ENCODE assay signal across 15 mouse cellular contexts in genomic region chr4:120066841-120067591, GRCm38 (mm10). TPM values are rescaled to one million over a fixed set of nuclear protein-coding genes. Genes with fewer than 3 reads are reported as not detected.
A peak's percentile ranks its signal among the peaks of the same experiment; 100 is the strongest.
DNase-seq lines count a peak whose midpoint lies in the region; ATAC-seq and TF ChIP-seq lines count a peak whose summit lies in the region.
"Had no signal": no experiment of that assay in that cellular context is flagged by ENCODE, and none has a peak within 500 bp of the region (broad histone marks: within the 10 kb centered on the region; RNA-seq: fewer than 3 reads in every experiment).

No protein-coding gene starts in this region.

- no peaks in the 10 kb centered on the region for H3K9me3 ChIP-seq in midbrain, postnatal 0 days (ENCODE audit: low read length)
- no peaks in the 10 kb centered on the region for H3K9me3 ChIP-seq in midbrain, embryonic 15.5 days
- H3K9me3 ChIP-seq in hindbrain, embryonic 13.5 days = no peaks in the 10 kb centered on the region
- H3K9me3 ChIP-seq: heart, embryonic 15.5 days; liver, embryonic 13.5 days had no signal

- no peak for TF ChIP-seq CTCF in midbrain, postnatal 0 days (IDR thresholded peaks at IDR 0.05)

- H3K9ac ChIP-seq in midbrain, postnatal 0 days (replicated peaks; ENCODE audit: low read length, poor library complexity, severe bottlenecking) = no peak overlapping the region
- no peak overlapping the region for H3K9ac ChIP-seq in midbrain, embryonic 15.5 days
- H3K9ac ChIP-seq in hindbrain, embryonic 13.5 days = no peak overlapping the region
- H3K9ac ChIP-seq: heart, embryonic 15.5 days; liver, embryonic 13.5 days had no signal

- ATAC-seq in midbrain, postnatal 0 days (ENCODE audit: low FRiP score) = no peak
- no peak for ATAC-seq in midbrain, embryonic 15.5 days (replicated peaks)
- peak; percentile 52; the same call in 1 of the 2 replicates for ATAC-seq in hindbrain, embryonic 13.5 days (ENCODE audit: low FRiP score)

- H3K36me3 ChIP-seq in midbrain, postnatal 0 days (ENCODE audit: insufficient read depth, low read length) = no peaks in the 10 kb centered on the region
- no peaks in the 10 kb centered on the region for H3K36me3 ChIP-seq in midbrain, embryonic 15.5 days (replicated peaks)
- H3K36me3 ChIP-seq in hindbrain, embryonic 13.5 days = no peaks in the 10 kb centered on the region
- H3K36me3 ChIP-seq: heart, embryonic 15.5 days; liver, embryonic 13.5 days had no signal

- H3K4me3 ChIP-seq in midbrain, postnatal 0 days (ENCODE audit: low read depth, low read length) = no peak overlapping the region
- no peak overlapping the region for H3K4me3 ChIP-seq in midbrain, embryonic 15.5 days
- H3K4me3 ChIP-seq in hindbrain, embryonic 13.5 days = no peak overlapping the region
- H3K4me3 ChIP-seq: heart, embryonic 15.5 days; liver, embryonic 13.5 days had no signal

- H3K4me1 ChIP-seq in midbrain, postnatal 0 days (ENCODE audit: insufficient read depth, low read length) = no peaks in the 10 kb centered on the region
- no peaks in the 10 kb centered on the region for H3K4me1 ChIP-seq in midbrain, embryonic 15.5 days
- H3K4me1 ChIP-seq in hindbrain, embryonic 13.5 days (replicated peaks) = peaks cover 7% of the 10 kb centered on the region
- H3K4me1 ChIP-seq: liver, embryonic 13.5 days had no signal

- no peak overlapping the region for H3K27ac ChIP-seq in midbrain, postnatal 0 days (ENCODE audit: low read depth, low read length)
- no peak overlapping the region for H3K27ac ChIP-seq in midbrain, embryonic 15.5 days
- peak overlapping the region; percentile 12; the same call in 1 of the 2 replicates for H3K27ac ChIP-seq in hindbrain, embryonic 13.5 days
- H3K27ac ChIP-seq: heart, embryonic 15.5 days; liver, embryonic 13.5 days had no signal

- no peaks in the 10 kb centered on the region for H3K27me3 ChIP-seq in midbrain, postnatal 0 days (ENCODE audit: insufficient read depth, low read length)
- no peaks in the 10 kb centered on the region for H3K27me3 ChIP-seq in midbrain, embryonic 15.5 days (replicated peaks)
- no peaks in the 10 kb centered on the region for H3K27me3 ChIP-seq in hindbrain, embryonic 13.5 days
- H3K27me3 ChIP-seq: heart, embryonic 15.5 days; liver, embryonic 13.5 days had no signal

- 84% methylated on average over 9 of the region's 9 CpGs for WGBS in midbrain, postnatal 0 days
- WGBS in midbrain, embryonic 15.5 days = 86% methylated on average over 9 of the region's 9 CpGs
- WGBS in hindbrain, embryonic 13.5 days = 63% methylated on average over 9 of the region's 9 CpGs

- peak; percentile 32 for DNase-seq in gastrocnemius, postnatal 10 days
- DNase-seq in gastrocnemius, postnatal 4 days (ENCODE audit: low spot score in 2 of 2) = no peak
- DNase-seq in midbrain, postnatal 0 days (ENCODE audit: low spot score) = peak; percentile 13
- DNase-seq in right cerebral cortex, adult 18-20 months = no peak
- no peak for DNase-seq in spleen, postnatal 36 days (ENCODE audit: low spot score in 2 of 2)
- DNase-seq in c-Kit-positive CD71-positive TER-119-positive erythroid progenitor cells, embryonic 14.5 days (ENCODE audit: low spot score) = no peak
- DNase-seq: kidney, adult 2 months; liver, embryonic 13.5 days; retina, postnatal 1 day; thymus, postnatal 25 days had no signal

- H3K4me2 ChIP-seq in midbrain, postnatal 0 days (ENCODE audit: low read depth, low read length, poor library complexity, severe bottlenecking) = no peak overlapping the region
- no peak overlapping the region for H3K4me2 ChIP-seq in midbrain, embryonic 15.5 days
- no peak overlapping the region for H3K4me2 ChIP-seq in hindbrain, embryonic 13.5 days
- H3K4me2 ChIP-seq: heart, embryonic 15.5 days; liver, embryonic 13.5 days had no signal

RNA-seq across cellular contexts. Expression of gene AL607142.1, which starts 2.2 kb away (rescaled TPM):
- total RNA-seq in gastrocnemius, postnatal 10 days (2021) = not detected
- not detected for total RNA-seq in gastrocnemius, postnatal 4 days (2021)
- not detected in 2 replicates for total RNA-seq in midbrain, postnatal 0 days (2014; rRNA removed)
- polyA plus RNA-seq in midbrain, postnatal 0 days (2015; fragmentation: Nextera tagmentation; extraction: Ambion mirVana) = not detected in 2 replicates
- polyA plus RNA-seq in midbrain, embryonic 15.5 days (2015; fragmentation: Nextera tagmentation; extraction: Ambion mirVana) = not detected in 2 replicates
- not detected in 2 replicates for polyA plus RNA-seq in hindbrain, embryonic 13.5 days (2015; fragmentation: Nextera tagmentation; extraction: Ambion mirVana)
- total RNA-seq: left cerebral cortex, adult 18-20 months had no signal
- polyA plus RNA-seq: cerebellum, adult 2 months; heart, embryonic 15.5 days; kidney, adult 2 months; liver, embryonic 13.5 days had no signal

Comparison
In these comparisons a context has a peak if more than half of its experiments do, and no peak if none do; other contexts are left out.
1. DNase-seq: peak in gastrocnemius, postnatal 10 days (single experiment) and midbrain, postnatal 0 days (single experiment); none in gastrocnemius, postnatal 4 days (0 of 2), right cerebral cortex, adult 18-20 months (single experiment), spleen, postnatal 36 days (0 of 2) and c-Kit-positive CD71-positive TER-119-positive erythroid progenitor cells, embryonic 14.5 days (single experiment).